Mouse (Mus musculus): Measurements from ENCODE around the gene Gid4.
"Not testable (repeated sequence)": the region's sequence is repeated elsewhere in the genome, so short reads cannot be mapped to it uniquely, and the experiment has no call there.

Gid4 gene

DNA sequence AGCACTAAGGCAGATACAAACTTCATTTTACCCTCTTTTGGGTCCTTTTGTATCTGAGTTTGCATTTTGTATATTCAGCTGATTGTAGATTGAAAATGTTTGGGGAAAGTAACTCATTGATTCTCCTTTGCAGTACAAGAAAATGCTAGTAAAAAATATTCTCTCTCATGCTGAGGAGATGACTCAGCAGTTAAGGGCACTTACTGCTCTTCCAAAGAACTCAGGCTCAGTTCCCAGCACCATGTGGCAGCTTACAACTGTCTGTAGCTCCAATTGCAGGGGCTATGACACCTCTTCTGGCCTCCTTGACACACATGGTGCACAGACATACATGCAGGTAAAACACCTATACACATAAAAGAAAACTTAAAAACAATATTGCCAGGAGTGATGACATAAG is 16.6 kb downstream of the Gid4 start:
- DNase-seq: no peak

DNA sequence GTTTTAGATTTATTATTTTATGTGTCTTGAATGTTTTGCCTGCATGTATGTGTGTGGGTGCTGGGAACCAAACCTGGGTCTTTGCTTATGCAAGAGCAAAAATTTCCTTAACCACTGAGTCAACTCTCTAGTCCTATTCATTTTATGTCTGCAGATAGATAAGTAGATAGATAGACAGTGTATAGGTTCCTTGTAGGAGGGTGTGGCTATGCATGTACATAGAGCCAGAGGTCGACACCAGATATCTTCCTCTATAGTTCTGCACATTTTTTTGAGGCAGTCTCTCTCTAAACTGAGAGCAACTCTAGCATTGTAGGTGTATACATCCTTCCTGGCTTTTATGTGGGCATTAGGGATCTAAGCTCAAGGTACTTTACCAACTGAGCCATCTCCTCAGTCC is 18.2 kb downstream of the Gid4 start:
- no peak for DNase-seq

DNA sequence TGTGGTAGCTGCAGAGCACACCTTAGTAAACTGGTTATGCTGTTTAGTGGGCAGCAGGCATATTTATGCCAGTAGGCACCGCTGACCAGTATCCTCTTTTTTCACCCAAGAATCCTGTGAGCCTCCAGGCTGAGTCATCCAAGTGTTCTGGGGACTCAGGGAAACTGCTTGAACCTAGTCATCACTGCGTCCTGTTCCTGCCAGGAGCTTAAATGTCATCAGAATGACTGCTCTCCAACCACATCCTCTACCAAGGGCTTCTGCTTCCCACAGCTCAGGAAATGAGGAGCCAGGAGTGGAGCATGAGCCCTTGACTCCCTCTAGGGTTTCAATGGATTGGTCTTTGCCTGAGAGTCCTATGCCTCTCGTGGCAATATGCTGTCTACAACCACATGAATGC is 19.7 kb downstream of the Gid4 start:
- no peak for DNase-seq

DNA sequence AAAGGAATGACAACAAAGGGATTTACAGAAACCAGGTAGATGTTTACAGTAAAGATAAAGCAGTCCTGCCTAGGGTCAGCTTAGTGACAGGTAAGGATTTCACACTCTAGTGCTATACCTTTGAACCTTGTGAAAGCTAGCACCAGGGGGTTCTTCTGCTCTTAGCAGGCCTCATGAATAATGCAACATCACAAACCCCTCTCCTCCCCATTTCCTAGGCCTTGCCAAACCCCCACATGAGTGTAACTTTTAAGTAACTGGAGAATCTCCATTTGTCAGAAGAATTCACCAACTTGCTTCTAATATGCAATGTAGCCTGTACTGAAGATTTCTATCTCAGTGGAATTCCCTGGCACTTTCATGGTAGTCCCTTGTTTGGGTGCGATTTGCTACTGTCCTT is 22.7 kb downstream of the Gid4 start:
- DNase-seq: not testable (repeated sequence)

DNA sequence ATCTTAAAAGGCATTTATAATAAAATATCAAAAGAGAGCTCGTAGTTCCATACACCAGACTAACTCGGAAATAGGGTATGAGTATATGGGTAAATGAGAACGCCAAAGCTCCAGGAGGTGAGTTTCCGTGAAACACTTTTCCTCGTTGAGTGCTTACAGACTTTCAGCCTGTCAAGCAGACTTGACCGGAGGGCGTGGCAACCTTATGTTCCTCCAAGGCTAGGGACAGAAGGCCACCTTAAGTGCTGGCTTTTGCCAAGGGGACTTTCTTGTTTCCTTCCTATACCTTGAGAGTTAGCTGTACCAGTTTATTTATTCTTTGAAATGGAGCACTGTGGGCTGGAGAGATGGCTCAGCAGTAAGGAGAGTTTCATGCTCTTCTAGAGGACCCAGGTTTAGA is 23.2 kb downstream of the Gid4 start:
- DNase-seq: peak; percentile 10

- DNase-seq: no peak
Measured at GRCm38 (mm10) chr11:60442896-60443295, 26.0 kb downstream of the Gid4 start.

DNA sequence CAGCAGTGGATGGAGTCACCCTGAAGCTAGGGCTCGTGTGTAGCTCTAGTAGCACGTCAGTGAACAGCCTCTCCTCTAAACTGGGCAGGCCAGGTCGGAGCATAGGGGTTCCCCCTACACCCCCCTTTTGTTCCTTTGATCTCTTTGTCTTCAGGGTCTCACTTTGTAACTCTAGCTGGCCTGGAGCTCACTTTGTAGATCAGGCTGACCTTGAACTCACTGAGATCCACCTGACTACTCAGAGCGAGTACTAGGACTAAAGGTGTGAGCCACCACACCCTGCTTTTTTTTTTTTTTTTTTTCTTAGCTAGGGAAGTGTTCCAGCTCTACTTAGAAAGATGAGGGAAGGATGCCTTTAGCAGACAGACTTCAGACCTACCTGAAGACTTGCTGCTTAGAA is 27.1 kb downstream of the Gid4 start:
- no peak for DNase-seq

DNA sequence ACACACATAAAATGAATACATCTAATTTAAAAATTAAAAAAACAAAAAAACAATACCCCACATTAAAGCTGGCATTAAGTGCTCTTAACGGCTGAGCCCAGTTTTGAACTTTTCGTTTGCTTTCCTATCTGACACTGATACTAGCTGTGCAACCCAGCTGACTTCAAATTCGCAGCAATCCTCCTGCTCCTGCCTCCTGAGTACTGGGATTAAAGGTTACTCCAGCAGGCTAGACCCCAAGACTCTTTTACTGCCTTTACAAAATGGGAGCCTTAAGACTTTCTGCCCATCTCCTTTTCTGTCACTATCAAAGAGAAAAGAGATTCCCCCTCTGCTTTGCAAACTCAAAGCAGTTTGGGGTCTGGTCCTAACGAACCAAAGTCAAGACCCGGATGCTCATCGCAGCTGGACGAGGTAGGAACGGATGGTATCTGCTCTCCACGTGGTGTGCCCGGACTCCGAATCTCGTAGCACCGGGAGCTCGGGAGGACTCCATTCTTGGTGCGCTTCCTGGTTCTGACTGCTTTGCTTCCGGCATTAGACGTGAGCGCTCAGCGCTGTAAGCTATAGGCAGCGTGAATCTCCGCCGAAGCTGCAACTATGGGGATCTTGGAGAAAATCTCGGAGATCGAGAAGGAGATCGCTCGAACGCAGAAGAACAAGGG is 37.3 kb downstream of the Gid4 start, which contains the start of gene Drg2:
Gene Drg2, plus strand, starts transcription at position 512 of the 665 bp plus-strand sequence.
- DNase-seq: peak; percentile 89

GRCm38 (mm10) chr11:60454745-60455087 is 37.8 kb downstream of the Gid4 start:
- no peak for DNase-seq

DNA sequence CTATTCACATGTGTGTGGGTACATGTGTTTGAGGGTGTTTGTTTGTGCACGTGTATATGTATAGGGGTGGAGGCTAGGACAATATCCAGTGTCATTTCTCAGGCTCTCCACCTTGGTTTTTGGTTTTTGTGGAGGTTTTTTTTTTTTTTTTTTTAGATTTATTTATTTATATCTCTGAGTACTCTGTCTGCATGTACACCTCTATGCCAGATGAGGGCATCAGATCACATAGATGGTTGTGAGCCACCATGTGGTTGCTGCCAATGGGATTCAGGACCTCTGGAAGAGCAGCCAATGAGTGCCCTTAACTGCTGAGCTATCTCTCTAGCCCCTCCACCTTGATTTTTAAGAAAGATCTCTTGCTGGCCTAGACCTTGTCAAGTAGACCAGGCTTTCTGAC is 41.0 kb downstream of the Gid4 start:
- no peak for DNase-seq

DNA sequence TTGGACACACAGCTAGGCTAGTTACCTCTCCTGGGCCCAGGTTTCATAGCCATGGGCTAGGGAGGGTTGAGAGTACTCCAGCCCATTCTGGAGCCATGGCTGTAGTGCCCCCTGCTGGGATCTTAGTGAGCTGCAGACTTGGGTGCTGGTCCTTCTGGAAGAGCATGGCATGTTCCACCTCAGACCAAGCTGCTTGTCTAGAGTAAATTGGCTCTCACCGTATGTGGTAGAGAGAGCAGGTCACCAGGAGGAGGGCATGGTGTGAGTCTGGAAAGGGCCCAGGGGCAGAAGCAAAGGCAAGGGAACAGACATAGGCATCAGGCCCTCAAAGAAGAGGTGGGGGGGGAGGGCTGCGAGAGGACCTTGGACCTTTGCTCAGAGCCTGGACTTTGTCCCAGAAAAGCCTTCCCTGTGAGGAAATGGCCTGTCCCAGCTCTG is 49.0 kb downstream of the Gid4 start:
- DNase-seq: peak; percentile 33

DNA sequence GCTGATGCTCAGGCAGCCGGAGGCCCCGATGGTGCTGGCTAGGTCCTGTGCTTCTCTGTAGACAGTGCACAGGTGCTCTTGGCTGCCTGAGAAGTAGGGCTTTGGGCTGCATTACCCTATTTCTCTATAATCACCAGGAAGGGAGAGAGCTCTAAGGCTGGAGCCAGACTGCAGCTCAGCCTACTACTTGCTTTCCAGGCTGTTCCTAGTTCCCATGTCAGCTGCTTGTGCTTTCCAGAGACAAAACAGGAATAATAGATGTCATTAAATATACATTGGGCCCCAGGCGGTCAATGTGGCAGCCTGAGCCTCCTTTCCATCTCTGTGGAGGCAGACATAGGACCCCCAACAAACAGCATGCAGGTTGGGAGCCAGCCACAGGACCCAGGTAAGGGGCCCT is 52.1 kb downstream of the Gid4 start, which contains the start of gene Myo15:
Gene Myo15, plus strand, starts transcription at position 301 of the 400 bp plus-strand sequence.
- no peak for DNase-seq

DNA sequence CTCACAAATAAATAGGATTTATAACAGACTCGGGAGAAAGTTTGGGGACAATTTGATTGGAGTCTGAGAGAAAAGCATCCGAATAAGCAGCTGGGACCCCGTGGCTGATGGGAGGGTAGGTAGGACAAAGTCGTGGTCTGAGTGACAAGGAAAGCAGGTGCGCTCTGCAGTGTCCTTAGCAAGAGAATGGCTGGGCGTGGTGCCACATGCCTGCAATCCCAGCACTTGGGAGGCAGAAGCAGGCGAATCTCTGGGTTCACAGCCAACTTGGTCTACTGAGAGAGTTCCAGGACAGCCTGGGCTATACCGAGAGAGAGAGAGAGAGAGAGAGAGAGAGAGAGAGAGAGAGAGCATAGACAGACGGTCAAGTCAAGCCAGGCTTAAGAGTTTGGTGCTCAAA is 53.8 kb downstream of the Gid4 start:
- no peak for DNase-seq

DNA sequence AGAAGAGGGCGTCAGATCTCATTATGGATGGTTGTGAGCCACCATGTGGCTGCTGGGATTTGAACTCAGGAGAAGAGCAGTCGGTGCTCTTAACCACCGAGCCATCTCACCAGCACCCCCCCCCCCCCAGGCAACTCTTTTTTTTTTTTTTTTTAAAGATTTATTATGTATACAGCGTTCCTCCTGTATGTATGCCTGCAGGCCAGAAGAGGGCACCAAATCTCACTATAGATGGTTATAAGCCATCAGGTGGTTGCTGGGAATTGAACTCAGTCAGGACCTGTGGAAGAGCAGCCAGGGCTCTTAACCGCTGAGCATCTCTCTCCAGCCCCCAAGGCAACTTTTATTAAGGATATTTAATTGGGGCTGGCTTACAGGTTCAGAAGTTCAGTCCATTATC is 57.6 kb downstream of the Gid4 start:
- no peak for DNase-seq

GRCm38 (mm10) chr11:60475668-60476362 is 58.9 kb downstream of the Gid4 start:
- no peak for DNase-seq

- peak; percentile 62 for DNase-seq
Measured at GRCm38 (mm10) chr11:60478121-60478520, 61.2 kb downstream of the Gid4 start.

GRCm38 (mm10) chr11:60486267-60486666 is 69.3 kb downstream of the Gid4 start:
- no peak for DNase-seq

DNA sequence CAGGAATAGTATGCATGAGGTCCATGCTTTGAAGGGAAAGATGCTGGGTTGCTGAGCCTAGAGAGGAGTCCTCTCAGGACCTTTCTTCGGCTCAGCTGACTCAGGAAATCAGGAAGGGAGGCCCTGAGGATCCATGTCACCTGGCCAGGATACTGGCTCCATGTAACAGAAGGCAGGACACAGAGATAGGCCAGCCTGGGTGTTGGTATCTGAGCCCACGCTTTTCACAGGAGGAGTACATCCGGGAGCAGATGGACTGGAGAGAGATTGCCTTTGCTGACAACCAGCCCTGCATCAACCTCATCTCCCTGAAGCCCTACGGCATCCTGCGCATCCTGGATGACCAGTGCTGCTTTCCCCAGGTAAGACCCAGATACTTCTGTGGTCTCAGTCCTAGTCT is 75.8 kb downstream of the Gid4 start:
- DNase-seq: no peak

- DNase-seq: no peak
Measured at GRCm38 (mm10) chr11:60495692-60496091, 78.7 kb downstream of the Gid4 start.
